Mouse (Mus musculus): ENCODE data around the gene Dennd1a. TPM values are rescaled to one million over a fixed set of nuclear protein-coding genes. Genes with fewer than 3 reads are reported as not detected.

Dennd1a gene
- total RNA-seq, 1 experiment from 2014 or later, result 20.8 TPM

DNA sequence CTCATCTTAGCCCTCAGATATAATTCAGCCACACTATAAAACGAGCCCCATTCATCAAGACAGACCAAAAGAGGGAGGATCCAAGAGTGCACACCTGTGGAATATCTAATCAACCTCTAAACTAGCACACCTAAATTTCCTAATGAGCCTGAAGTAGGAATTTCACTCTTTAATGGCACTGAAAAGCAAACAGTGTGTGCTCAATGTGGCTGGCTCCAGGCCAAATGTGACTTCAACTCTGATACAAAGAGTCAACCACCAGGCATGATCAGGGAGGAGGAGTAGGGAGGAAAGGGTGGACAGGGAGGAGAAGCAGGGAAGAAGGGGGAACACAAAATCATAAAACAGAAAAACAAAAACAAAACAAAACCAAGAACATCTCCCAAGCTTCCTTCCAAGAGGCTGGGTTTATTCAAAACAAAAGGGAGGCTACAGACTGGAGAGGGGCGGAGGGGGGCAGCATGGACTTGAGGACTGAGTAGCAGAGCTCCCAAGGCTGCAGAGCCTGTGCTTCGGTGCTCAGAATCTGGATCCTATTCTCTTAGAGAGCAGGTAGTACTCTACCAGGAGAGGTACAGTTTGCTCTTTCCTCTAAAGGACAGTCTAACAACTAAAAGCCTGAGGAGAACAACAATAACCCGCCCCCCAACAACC lies 187.9 kb downstream of the Dennd1a start:
- no peak for ATAC-seq (replicated peaks in 1 of 2; ENCODE audit: insufficient read depth in 1 of 2, low FRiP score in 2 of 2, low TSS enrichment in 1 of 2, low read depth in 1 of 2, poor library complexity in 2 of 2, severe bottlenecking in 2 of 2)

GRCm38 (mm10) chr2:38097469-38097868 lies 189.7 kb downstream of the Dennd1a start:
- no peak for ATAC-seq (replicated peaks in 1 of 2; ENCODE audit: insufficient read depth in 1 of 2, low FRiP score in 2 of 2, low TSS enrichment in 1 of 2, low read depth in 1 of 2, poor library complexity in 2 of 2, severe bottlenecking in 2 of 2)

DNA sequence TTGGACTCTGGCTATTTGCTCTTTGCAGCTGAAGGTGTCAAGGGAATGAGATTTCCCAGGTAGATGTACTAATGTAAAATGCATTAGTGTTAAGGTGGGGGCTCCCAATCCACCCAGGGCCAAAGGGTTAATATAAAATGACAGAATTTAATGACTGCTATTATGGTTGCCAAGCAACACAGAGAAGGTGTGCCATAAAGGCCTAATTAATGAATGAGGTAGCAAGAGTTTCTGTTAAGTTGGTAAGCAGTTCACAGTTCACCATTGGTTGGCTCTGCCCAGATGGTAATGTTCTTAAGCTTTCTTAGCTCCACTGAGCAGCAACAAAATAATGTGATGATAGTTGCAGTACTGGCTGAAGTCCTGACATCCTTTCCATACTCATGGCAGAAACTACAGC lies 190.9 kb downstream of the Dennd1a start:
- no peak for ATAC-seq (replicated peaks in 1 of 2; ENCODE audit: insufficient read depth in 1 of 2, low FRiP score in 2 of 2, low TSS enrichment in 1 of 2, low read depth in 1 of 2, poor library complexity in 2 of 2, severe bottlenecking in 2 of 2)

DNA sequence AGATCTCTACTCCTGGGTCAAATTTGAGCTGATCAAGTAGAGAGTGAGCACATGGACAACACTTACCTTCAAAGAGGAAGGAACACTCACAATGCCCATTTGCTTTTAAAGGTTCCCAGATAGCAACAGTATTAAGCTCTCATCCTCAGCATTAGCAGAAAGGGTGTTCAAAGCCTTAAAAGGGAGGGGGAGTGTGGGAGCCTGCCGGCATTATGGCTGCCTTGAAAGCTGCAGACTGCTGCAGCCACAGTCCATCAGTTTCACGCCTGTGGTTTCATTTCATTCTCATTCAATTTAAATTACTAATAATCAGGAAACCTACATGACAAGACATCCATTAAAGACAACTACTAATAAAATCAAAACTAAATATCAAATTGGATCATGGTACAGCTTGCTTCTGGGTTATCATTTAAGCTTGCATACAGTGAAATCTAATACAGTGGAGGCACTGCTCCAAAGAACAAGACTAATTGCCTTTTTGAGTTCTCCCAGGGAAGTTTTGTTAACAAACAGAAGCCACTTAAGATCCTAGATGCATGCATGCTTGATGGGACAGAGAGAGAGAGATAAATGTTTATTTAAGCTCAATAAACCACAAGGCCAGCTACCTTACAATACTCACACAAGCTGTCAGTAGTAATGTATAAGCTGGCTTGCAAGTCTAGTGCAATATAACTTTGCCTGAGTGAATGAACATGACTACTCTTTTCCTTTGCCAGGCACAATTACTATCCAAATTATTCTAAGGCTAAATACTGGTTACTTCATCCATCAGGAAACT lies 192.6 kb downstream of the Dennd1a start:
- no peak for ATAC-seq (replicated peaks in 1 of 2; ENCODE audit: insufficient read depth in 1 of 2, low FRiP score in 2 of 2, low TSS enrichment in 1 of 2, low read depth in 1 of 2, poor library complexity in 2 of 2, severe bottlenecking in 2 of 2)

DNA sequence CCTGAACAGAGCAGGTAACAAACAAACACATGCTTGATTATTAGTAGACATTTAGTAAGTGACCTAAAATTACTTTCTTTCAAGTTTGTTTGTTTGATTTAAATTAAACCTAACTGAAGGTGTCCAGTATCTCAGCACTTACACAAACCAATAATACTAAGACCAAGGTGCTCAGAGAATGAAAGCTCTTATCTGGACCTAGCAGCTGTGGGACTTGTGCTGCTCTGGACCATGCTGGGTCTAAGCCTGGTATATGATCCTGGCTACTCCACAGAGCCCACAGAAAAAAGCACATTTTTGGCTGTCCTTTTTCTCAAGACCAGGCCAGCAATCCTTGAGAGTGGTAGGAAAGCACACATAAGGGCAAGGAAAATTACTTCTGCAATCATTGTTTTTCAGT lies 193.2 kb downstream of the Dennd1a start:
- no peak for ATAC-seq (replicated peaks in 1 of 2; ENCODE audit: insufficient read depth in 1 of 2, low FRiP score in 2 of 2, low TSS enrichment in 1 of 2, low read depth in 1 of 2, poor library complexity in 2 of 2, severe bottlenecking in 2 of 2)

- no peak for ATAC-seq (replicated peaks in 1 of 2; ENCODE audit: insufficient read depth in 1 of 2, low FRiP score in 2 of 2, low TSS enrichment in 1 of 2, low read depth in 1 of 2, poor library complexity in 2 of 2, severe bottlenecking in 2 of 2)
Measured at GRCm38 (mm10) chr2:38093242-38093641, 193.9 kb downstream of the Dennd1a start.

GRCm38 (mm10) chr2:38088346-38088745 lies 198.8 kb downstream of the Dennd1a start:
- ATAC-seq (replicated peaks in 1 of 2; ENCODE audit: insufficient read depth in 1 of 2, low FRiP score in 2 of 2, low TSS enrichment in 1 of 2, low read depth in 1 of 2, poor library complexity in 2 of 2, severe bottlenecking in 2 of 2), result no peak

DNA sequence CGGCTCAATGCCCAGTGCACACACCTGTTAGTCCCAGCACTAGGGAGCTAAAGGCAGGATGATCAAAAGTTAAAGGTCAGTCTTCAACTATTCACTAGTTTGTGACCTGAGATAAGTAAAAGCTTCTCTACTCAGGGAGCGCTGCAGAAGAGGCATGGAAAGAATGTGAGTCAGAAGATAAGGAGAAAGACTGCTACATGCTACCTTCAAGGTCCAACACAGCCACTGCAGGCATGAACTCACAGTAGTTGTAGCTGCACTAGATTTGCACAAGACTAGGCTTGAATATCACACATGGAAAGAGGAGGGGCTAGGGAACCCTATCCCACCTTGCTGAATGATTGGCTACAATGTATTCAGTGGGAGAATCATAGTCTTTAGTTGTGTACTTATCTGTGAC lies 202.1 kb downstream of the Dennd1a start:
- ATAC-seq (replicated peaks in 1 of 2; ENCODE audit: insufficient read depth in 1 of 2, low FRiP score in 2 of 2, low TSS enrichment in 1 of 2, low read depth in 1 of 2, poor library complexity in 2 of 2, severe bottlenecking in 2 of 2), result no peak

DNA sequence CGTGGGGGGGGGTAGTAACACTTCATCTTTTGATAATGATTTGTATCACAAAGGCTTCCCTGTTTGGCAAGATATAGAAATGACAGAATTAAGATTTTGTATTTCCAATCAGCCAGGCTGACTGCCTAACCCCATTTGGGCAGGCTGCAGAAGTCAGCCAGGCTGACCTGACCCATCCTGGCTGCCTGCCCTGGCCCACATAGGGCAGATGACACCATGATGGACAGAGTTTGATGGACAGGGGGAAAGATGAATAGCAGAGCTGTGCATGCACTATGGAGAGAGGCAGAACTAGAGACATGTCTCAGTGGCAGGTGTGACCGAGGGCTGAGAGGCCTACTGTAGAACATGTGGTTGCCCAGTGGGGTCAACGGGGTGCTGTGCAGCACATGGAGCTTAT lies 203.9 kb downstream of the Dennd1a start:
- no peak for ATAC-seq (replicated peaks in 1 of 2; ENCODE audit: insufficient read depth in 1 of 2, low FRiP score in 2 of 2, low TSS enrichment in 1 of 2, low read depth in 1 of 2, poor library complexity in 2 of 2, severe bottlenecking in 2 of 2)

GRCm38 (mm10) chr2:38074495-38074894 lies 212.7 kb downstream of the Dennd1a start:
- no peak for ATAC-seq (replicated peaks in 1 of 2; ENCODE audit: insufficient read depth in 1 of 2, low FRiP score in 2 of 2, low TSS enrichment in 1 of 2, low read depth in 1 of 2, poor library complexity in 2 of 2, severe bottlenecking in 2 of 2)

- ATAC-seq (replicated peaks in 1 of 2; ENCODE audit: insufficient read depth in 1 of 2, low FRiP score in 2 of 2, low TSS enrichment in 1 of 2, low read depth in 1 of 2, poor library complexity in 2 of 2, severe bottlenecking in 2 of 2), result peak; percentile 83
Measured at GRCm38 (mm10) chr2:38072061-38072460, 215.1 kb downstream of the Dennd1a start.

GRCm38 (mm10) chr2:38068171-38068572 lies 219.0 kb downstream of the Dennd1a start:
- peak; percentile 29 to 37; a peak in 1 of 4 replicates for ATAC-seq (replicated peaks in 1 of 2; ENCODE audit: insufficient read depth in 1 of 2, low FRiP score in 2 of 2, low TSS enrichment in 1 of 2, low read depth in 1 of 2, poor library complexity in 2 of 2, severe bottlenecking in 2 of 2)

DNA sequence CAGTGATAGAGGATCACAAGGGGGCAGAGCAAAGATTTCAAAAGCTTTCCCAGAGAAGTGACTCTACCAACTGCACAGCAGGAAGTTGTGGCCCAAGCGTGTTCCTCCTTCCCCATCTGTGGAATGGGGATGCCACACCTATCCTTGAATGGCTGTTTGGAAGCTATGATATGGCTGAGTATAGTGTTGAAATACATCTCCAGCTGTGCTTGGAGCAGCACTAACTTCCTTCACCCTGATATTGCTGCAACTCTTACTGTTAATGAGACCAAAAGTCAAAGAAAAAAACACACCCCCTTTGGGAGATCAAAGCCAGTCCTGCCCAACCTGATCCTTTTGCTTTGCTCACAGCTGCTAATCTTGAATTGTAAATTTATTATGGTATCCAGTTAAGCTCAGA lies 221.3 kb downstream of the Dennd1a start:
- 0 out of 4 replicates have a peak, but pooled peaks of 1 of the 2 experiments have one; percentile 26 for ATAC-seq (replicated peaks in 1 of 2; ENCODE audit: insufficient read depth in 1 of 2, low FRiP score in 2 of 2, low TSS enrichment in 1 of 2, low read depth in 1 of 2, poor library complexity in 2 of 2, severe bottlenecking in 2 of 2)

GRCm38 (mm10) chr2:38064266-38064665 lies 222.9 kb downstream of the Dennd1a start:
- no peak for ATAC-seq (replicated peaks in 1 of 2; ENCODE audit: insufficient read depth in 1 of 2, low FRiP score in 2 of 2, low TSS enrichment in 1 of 2, low read depth in 1 of 2, poor library complexity in 2 of 2, severe bottlenecking in 2 of 2)

- ATAC-seq (replicated peaks in 1 of 2; ENCODE audit: insufficient read depth in 1 of 2, low FRiP score in 2 of 2, low TSS enrichment in 1 of 2, low read depth in 1 of 2, poor library complexity in 2 of 2, severe bottlenecking in 2 of 2), result no peak
Measured at GRCm38 (mm10) chr2:38062156-38062555, 225.0 kb downstream of the Dennd1a start.

DNA sequence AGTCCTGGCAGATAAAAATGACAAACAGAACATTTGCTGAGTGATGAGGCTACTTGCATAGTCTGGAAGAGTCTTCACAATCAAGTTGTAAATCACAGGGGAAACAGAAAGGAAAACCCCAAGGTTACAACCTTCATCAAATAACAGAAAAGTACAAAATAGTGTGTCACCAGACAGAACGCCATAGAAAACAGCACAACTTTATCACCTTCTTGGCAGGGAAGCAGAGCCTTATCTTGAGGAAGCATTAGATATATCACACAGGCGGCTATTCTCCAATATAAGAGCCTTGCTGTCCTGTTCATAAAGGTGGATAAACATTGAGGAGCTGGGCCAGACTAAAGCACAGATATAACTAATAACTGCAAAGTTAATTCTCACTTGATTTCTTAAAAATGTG lies 225.7 kb downstream of the Dennd1a start:
- ATAC-seq (replicated peaks in 1 of 2; ENCODE audit: insufficient read depth in 1 of 2, low FRiP score in 2 of 2, low TSS enrichment in 1 of 2, low read depth in 1 of 2, poor library complexity in 2 of 2, severe bottlenecking in 2 of 2), result no peak

DNA sequence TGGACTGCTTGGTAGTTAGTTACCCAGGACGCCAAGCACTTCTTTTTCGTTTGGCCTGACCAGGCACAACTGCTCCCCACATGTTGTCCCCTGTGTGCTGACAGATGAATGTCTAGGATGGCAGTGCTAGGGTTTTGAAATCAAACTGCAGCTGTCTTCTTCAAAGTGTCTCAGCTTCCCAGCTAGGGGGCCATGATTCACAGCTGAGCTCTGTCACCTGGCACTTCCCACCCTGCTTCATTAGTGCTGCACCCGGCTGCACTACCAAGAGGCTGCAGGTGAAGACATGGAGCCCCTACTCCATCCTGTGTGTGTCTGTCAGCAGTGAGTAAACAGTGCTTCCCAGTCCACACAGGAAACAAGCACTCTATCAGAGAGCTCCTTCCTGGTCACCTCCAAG lies 234.8 kb downstream of the Dennd1a start:
- ATAC-seq (replicated peaks in 1 of 2; ENCODE audit: insufficient read depth in 1 of 2, low FRiP score in 2 of 2, low TSS enrichment in 1 of 2, low read depth in 1 of 2, poor library complexity in 2 of 2, severe bottlenecking in 2 of 2), result no peak

- ATAC-seq (replicated peaks in 1 of 2; ENCODE audit: insufficient read depth in 1 of 2, low FRiP score in 2 of 2, low TSS enrichment in 1 of 2, low read depth in 1 of 2, poor library complexity in 2 of 2, severe bottlenecking in 2 of 2), result no peak
Measured at GRCm38 (mm10) chr2:38051485-38052085, 235.6 kb downstream of the Dennd1a start.

Measured in hematopoietic stem cell, adult 5-6 weeks (primary cell).